Mouse (Mus musculus) E14TG2a.4 (cell line): ENCODE data around the gene Zc3hav1l.
A peak's percentile ranks its signal among the peaks of the same experiment; 100 is the strongest.

Experiments used
- H3K27me3 ChIP-seq: 2 replicates; pipeline ENCODE4 v1.6.1; 2014; ENCODE audit warnings: low read length, control low read depth; ENCODE audit not compliant: insufficient read depth
- H3K36me3 ChIP-seq: 2 replicates; pipeline ENCODE4 v1.6.1; 2014; ENCODE audit warnings: low read length, control low read depth; ENCODE audit not compliant: insufficient read depth
- H3K4me1 ChIP-seq: replicated peaks from 2 replicates; pipeline ENCODE4 v1.6.1; 2014; ENCODE audit warnings: low read depth, low read length, control low read depth
- H3K4me3 ChIP-seq: replicated peaks from 2 replicates; pipeline ENCODE4 v1.5.1; 2014; ENCODE audit warnings: mild to moderate bottlenecking, low read length
- H3K9me3 ChIP-seq: 2 replicates; pipeline ENCODE4 v1.6.1; 2014; ENCODE audit warnings: low read length, control low read depth
- CTCF ChIP-seq: conservative IDR thresholded peaks from 2 replicates; pipeline ENCODE4 v1.5.1; 2014; ENCODE audit warnings: low read length
- NANOG ChIP-seq: IDR thresholded peaks from 2 replicates; pipeline ENCODE4 v1.6.1; 2014; ENCODE audit warnings: borderline replicate concordance, low read length, mixed read lengths
- POU5F1 ChIP-seq: IDR thresholded peaks from 2 replicates; pipeline ENCODE4 v1.6.1; 2014; ENCODE audit warnings: low read length, borderline replicate concordance

Gene Zc3hav1l

DNA sequence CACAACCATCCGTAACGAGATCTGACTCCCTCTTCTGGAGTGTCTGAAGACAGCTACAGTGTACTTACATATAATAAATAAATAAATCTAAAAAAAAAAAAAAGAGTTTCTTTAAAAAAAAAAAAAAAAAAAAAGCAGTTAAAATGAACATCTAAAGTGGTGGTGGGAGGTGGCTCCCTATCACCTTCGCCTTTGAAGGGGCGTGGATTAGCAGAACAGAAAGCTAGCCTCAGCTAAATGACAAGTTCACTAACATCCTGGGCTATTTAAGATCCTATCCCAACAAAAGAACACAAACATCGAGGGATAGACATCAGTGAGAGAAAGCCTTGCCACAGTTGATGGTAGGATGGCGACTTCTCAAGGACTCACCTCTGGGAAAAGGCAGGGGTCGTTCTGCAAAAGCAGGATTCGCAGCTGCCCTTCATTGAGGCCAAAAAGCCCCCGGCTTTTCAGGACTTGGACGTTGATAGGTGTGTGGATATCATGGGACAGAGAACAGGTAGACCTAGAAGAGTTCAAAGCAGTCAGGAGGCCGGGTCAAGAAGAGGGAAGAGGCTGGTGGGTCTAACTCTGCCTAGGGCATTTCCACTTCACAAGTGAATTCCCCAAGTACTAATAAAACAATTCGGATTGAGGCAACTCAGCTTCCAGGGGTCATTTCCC, 1.3 kb downstream of the Zc3hav1l start:
- H3K9me3 ChIP-seq: peaks cover 10% of the 10 kb centered on the region; the same call in 1 of the 2 replicates
- no peak for TF ChIP-seq POU5F1
- no peak for TF ChIP-seq CTCF
- no peak for TF ChIP-seq NANOG
- H3K4me3 ChIP-seq: peak overlapping the region; percentile 86
- peaks cover 21% of the 10 kb centered on the region for H3K4me1 ChIP-seq
- H3K36me3 ChIP-seq: peaks cover 30% of the 10 kb centered on the region
- peaks cover 51% of the 10 kb centered on the region for H3K27me3 ChIP-seq

DNA sequence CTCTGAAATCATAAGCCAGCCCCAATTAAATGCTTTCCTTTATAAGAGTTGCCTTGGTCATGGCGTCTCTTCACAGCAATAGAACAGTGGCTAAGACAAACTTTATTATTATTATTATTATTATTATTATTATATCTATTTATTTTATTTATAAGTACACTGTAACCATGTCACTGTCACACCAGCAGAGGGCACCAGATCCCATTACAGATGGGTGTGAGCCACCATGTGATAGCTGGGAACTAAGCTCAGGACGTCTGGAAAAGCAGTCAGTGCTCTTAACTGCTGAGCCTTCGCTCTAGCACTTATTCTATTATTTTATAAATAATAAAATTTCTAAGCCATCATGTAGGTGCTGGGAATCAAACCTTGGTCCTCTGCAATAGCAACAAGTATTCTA, 5.4 kb downstream of the Zc3hav1l start:
- H3K9me3 ChIP-seq: peaks cover 16% of the 10 kb centered on the region
- H3K4me3 ChIP-seq: no peak overlapping the region
- peak; percentile 15; the same call in 1 of the 2 replicates for TF ChIP-seq CTCF
- no peak for TF ChIP-seq NANOG
- peaks cover 22% of the 10 kb centered on the region for H3K4me1 ChIP-seq
- H3K27me3 ChIP-seq: peaks cover 57% of the 10 kb centered on the region
- peaks cover 43% of the 10 kb centered on the region for H3K36me3 ChIP-seq

DNA sequence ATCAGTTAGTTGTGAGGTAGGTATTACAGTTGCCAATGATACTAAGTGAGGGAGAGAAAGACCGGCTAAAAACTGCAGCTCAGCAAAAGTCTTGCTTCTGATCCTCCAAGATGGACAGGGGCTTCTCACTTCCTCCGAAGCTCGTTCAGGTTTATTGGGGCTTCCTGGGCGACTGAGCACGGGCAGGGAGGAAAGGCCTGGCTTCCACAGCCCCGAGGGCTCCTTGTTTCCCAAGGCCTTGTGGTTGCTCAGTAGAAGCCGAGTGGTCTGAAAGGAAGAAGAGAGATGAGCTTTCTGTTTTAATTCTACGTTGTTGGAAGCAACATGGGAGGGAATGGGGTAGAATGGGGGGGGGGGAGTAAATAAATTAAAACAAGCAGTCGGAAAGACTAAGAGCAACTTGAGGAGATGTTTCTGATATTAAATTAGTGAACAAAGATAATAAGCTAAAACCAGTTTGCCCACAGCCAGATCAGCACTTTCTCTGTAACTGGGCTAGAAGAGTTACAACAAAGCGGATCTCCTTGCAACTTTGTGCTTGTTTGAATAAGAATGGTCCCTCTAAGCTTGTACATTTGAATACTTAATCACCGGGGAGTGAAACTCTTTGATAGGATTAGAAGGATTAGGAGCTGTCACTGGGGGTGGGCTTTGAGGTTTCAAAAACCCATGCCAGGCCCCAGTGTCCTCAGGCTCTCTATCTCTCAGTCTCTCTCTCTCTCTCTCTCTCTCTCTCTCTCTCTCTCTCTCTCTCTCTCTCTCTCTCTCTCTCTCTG, 6.0 kb downstream of the Zc3hav1l start:
- H3K4me1 ChIP-seq: peaks cover 17% of the 10 kb centered on the region
- no peak overlapping the region for H3K4me3 ChIP-seq
- H3K36me3 ChIP-seq: peaks cover 48% of the 10 kb centered on the region
- peaks cover 52% of the 10 kb centered on the region for H3K27me3 ChIP-seq
- peaks cover 23% of the 10 kb centered on the region for H3K9me3 ChIP-seq
- TF ChIP-seq POU5F1: peak; percentile 59; the same call in 1 of the 2 replicates
- peak; percentile 80 for TF ChIP-seq NANOG
- TF ChIP-seq CTCF: no peak

DNA sequence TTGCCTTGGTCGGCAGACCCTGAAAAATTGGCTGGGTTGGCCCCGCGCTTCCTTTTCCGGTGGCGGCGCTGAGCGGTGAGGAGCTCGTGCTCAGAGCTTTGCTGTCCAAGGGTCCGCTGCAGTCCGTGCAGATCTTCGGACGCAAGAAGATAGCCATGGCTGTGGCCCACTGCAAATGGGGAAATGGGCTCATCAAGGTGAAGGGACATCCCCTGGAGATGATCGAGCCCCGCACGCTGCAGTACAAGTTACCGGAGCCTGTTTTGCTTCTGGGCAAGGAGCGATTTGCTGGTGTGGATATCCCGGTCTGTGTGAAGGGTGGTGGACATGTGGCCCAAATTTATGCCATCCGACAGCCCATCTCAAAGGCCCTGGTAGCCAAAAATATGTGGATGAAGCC, 14.6 kb downstream of the Zc3hav1l start:
- Histone ChIP-seq H3K4me1 (no peaks in the 10 kb centered on the region), H3K36me3 (peaks cover 28% of the 10 kb centered on the region), H3K4me3 (no peak overlapping the region), H3K9me3 (peaks cover 60% of the 10 kb centered on the region), H3K27me3 (0 out of 2 replicates have a peak, but pooled peaks cover 2% of the 10 kb centered on the region)
- TF ChIP-seq POU5F1 (no peak), NANOG (no peak), CTCF (no peak)

DNA sequence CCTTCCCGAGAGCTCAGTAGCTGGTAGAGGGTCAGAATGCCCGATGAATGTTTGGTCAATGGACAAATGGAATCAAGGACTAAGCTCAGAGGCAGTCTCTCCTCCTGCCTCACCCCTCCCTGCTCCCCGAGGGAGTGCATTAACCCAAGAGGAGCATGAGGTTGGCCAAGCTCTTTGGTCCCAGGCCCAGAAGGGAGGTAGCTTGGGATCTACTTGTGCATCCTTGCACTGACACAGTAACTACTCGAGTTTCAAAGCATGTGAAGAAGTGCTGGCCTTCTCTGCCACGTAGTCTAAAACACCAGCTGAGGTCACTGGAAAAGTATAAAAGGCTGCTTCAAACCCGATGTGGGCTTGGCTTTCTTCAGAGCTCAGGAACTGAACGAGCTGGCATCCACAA, 34.6 kb downstream of the Zc3hav1l start:
- H3K9me3 ChIP-seq: no peaks in the 10 kb centered on the region; the same call in 1 of the 2 replicates
- no peaks in the 10 kb centered on the region for H3K36me3 ChIP-seq
- TF ChIP-seq NANOG (no peak), CTCF (no peak), POU5F1 (no peak)
- no peaks in the 10 kb centered on the region for H3K4me1 ChIP-seq
- H3K4me3 ChIP-seq: no peak overlapping the region
- H3K27me3 ChIP-seq: no peaks in the 10 kb centered on the region

DNA sequence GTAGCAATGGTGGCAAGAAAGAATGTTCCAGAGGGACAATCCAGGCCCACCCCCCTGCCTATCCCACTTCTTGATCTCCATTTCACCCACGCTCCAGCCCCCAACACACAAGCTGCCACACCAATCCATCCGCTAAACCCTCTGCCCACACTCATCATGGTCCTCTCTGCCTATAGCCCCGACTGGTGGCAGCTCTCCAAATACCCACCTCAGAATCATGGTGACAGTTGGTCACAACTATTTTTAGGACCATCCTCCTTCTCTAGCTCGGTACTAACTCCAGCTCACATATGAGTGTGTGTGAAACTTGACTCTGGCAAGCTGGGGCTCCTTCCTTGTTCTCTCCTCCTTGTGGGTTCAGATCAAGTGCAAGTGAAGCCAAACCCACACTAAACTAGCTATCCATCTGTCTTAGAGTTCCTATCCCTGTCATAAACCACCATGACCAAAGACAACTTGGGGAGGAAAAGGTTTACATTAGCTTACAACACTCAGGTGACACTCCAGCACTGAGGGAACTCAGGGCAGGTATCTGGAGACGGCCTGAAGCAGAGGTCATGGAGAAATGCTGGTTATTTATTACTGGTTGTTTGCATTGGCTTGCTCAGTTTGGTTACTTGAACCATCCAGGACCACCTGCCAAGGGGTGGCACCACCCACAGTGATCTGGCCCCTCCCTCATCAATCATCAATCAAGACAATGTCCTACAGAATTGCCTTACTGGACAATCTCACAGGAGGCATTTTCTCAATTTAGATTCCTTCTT, 35.5 kb downstream of the Zc3hav1l start:
- no peaks in the 10 kb centered on the region for H3K27me3 ChIP-seq
- TF ChIP-seq CTCF (no peak), POU5F1 (no peak), NANOG (no peak)
- no peaks in the 10 kb centered on the region; the same call in 1 of the 2 replicates for H3K9me3 ChIP-seq
- no peak overlapping the region for H3K4me3 ChIP-seq
- no peaks in the 10 kb centered on the region for H3K36me3 ChIP-seq
- H3K4me1 ChIP-seq: no peaks in the 10 kb centered on the region

DNA sequence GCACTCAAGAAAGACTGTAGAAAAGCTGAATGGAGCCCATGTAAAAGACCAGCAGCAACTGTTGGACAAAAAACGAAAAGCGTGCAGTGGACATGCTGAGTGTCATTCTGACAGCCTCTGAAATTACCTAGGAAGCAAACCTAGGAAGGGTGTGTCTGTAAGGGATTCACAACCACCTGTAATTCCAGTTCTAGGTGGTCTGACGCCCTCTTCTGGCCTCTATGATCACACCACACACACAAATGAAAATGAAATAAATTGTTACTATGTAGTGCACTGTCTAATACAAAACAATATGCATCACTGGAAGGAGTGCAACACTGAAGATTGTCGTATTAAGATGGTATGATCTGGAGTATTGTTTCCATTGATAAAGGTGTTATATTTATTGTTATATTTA, 37.2 kb downstream of the Zc3hav1l start:
- Histone ChIP-seq H3K4me1 (no peaks in the 10 kb centered on the region), H3K9me3 (no peaks in the 10 kb centered on the region; the same call in 1 of the 2 replicates), H3K36me3 (no peaks in the 10 kb centered on the region), H3K27me3 (peaks cover 7% of the 10 kb centered on the region), H3K4me3 (no peak overlapping the region)
- peak; percentile 10; the same call in 1 of the 2 replicates for TF ChIP-seq CTCF
- no peak for TF ChIP-seq POU5F1

DNA sequence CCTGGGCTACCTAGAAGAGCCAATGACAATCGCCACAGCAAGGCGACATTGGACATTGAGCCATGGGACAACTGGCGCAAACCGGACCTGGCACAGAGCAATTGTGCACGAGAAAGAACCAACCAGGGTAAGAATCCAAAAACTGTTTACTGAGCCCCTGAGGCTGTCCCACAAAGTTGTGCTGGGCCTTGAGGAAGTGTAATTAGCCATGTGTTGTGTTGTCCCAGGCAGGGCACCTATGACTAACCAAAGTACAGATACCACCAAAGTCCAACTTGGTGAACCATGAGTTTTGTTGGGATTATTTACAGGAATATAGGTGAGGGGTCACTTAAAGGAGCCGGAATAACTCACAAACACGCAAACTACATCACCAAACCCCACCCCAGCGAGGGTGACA, 41.6 kb downstream of the Zc3hav1l start:
- no peaks in the 10 kb centered on the region; the same call in 1 of the 2 replicates for H3K9me3 ChIP-seq
- TF ChIP-seq NANOG (no peak), CTCF (no peak), POU5F1 (no peak)
- no peaks in the 10 kb centered on the region for H3K36me3 ChIP-seq
- peaks cover 15% of the 10 kb centered on the region for H3K4me1 ChIP-seq
- H3K27me3 ChIP-seq: peaks cover 44% of the 10 kb centered on the region
- no peak overlapping the region for H3K4me3 ChIP-seq
